Mouse (Mus musculus) mouse trophoblast stem cell (cell line): ENCODE results near the gene Insm1.

ENCODE experiments used
- in situ Hi-C, 2 experiments: fragments of 300-500 bp; cut with MseI, MboI; formaldehyde crosslinking; loops; 2 replicates in 1 of 2; 3 replicates in 1 of 2; pipeline ENCODE4 v1.15.1; 2025

Gene Insm1

DNA sequence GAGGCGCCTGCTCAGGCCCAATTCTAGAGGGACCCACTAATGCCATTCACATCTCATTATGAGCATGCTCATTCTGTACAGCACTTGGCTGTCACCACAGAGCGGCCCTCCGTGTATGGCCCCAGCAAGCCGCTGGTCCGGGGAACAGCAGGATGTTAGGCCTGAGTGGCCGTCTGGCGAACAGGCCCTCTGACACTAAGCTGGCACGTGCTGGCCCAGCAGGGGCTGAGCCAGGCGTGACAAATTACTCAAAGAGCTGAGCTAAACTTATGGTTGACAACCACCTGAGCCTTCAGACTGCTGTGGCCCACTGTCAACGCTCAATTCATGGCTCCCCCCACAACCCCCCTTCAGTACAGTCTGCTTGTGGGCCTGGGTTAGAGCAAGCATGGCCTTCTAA is 40.5 kb downstream of the Insm1 start:
- in situ Hi-C loops = no loop called here

GRCm38 (mm10) chr2:146262966-146263365 is 41.2 kb downstream of the Insm1 start:
- in situ Hi-C loops = no loop called here

GRCm38 (mm10) chr2:146265045-146265444 is 43.3 kb downstream of the Insm1 start:
- in situ Hi-C loops = no loop called here

GRCm38 (mm10) chr2:146266539-146266938 is 44.8 kb downstream of the Insm1 start:
- in situ Hi-C loops = no loop called here
